Mouse (Mus musculus): ENCODE data around the gene Phgdh. TPM values are rescaled to one million over a fixed set of nuclear protein-coding genes. Genes with fewer than 3 reads are reported as not detected.

Phgdh gene
- polyA plus RNA-seq, 1 experiment from 2014 or later, result 88.4 TPM

DNA sequence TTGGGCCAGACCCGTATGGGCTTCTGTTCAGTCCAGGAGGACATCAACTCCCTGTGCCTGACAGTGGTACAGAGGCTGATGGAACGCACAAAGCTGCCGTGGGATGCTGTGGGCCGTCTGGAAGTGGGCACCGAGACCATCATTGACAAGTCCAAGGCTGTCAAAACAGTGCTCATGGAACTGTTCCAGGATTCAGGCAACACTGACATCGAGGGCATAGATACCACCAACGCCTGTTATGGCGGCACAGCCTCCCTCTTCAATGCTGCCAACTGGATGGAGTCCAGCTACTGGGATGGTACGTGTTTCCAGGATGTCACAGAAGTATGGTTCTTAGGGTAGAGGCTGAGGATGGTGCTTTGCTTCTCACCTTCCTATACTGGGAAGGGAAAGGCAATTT, 48.7 kb downstream of the Phgdh start:
- no peaks in the 10 kb centered on the region for H3K4me1 ChIP-seq (ENCODE audit: control insufficient read depth in 2 of 2, insufficient read depth in 2 of 2, low read length in 2 of 2)
- 83% methylated on average over 9 of the region's 9 CpGs for WGBS
- no peak overlapping the region for H3K4me2 ChIP-seq (ENCODE audit: low read length)
- H3K27ac ChIP-seq (replicated peaks in 1 of 2; ENCODE audit: control insufficient read depth in 1 of 2, insufficient read depth in 1 of 2, low read depth in 2 of 2, low read length in 2 of 2), result no peak overlapping the region
- no peak overlapping the region for H3K4me3 ChIP-seq (ENCODE audit: control insufficient read depth in 1 of 2, insufficient read depth in 1 of 2, low read depth in 1 of 2, low read length in 2 of 2)
- ATAC-seq (ENCODE audit: insufficient number of reproducible peaks, insufficient read depth, low FRiP score, low read depth), result no peak
- H3K9me3 ChIP-seq (ENCODE audit: control insufficient read depth, low read length), result peaks cover 8% of the 10 kb centered on the region
- peaks cover 8% of the 10 kb centered on the region; the same call in 1 of the 2 replicates for H3K36me3 ChIP-seq (ENCODE audit: control insufficient read depth, insufficient read depth, low read length)
- no peak overlapping the region for H3K9ac ChIP-seq (ENCODE audit: low read length)
- no peaks in the 10 kb centered on the region for H3K27me3 ChIP-seq (ENCODE audit: control insufficient read depth, insufficient read depth, low read length)

- Histone ChIP-seq H3K36me3 (ENCODE audit: control insufficient read depth, insufficient read depth, low read length) (no peaks in the 10 kb centered on the region), H3K4me1 (ENCODE audit: control insufficient read depth in 2 of 2, insufficient read depth in 2 of 2, low read length in 2 of 2) (peaks cover 6 to 13% of the 10 kb centered on the region in 2 experiments), H3K27ac (replicated peaks in 1 of 2; ENCODE audit: control insufficient read depth in 1 of 2, insufficient read depth in 1 of 2, low read depth in 2 of 2, low read length in 2 of 2) (no peak overlapping the region), H3K4me2 (ENCODE audit: low read length) (no peak overlapping the region), H3K9ac (ENCODE audit: low read length) (no peak overlapping the region), H3K27me3 (ENCODE audit: control insufficient read depth, insufficient read depth, low read length) (no peaks in the 10 kb centered on the region), H3K4me3 (ENCODE audit: control insufficient read depth in 1 of 2, insufficient read depth in 1 of 2, low read depth in 1 of 2, low read length in 2 of 2) (no peak overlapping the region), H3K9me3 (ENCODE audit: control insufficient read depth, low read length) (no peaks in the 10 kb centered on the region; the same call in 1 of the 2 replicates)
- 84% methylated on average over 5 of the region's 5 CpGs for WGBS
- no peak for ATAC-seq (ENCODE audit: insufficient number of reproducible peaks, insufficient read depth, low FRiP score, low read depth)
Measured at GRCm38 (mm10) chr3:98283205-98283604, 56.6 kb downstream of the Phgdh start.

DNA sequence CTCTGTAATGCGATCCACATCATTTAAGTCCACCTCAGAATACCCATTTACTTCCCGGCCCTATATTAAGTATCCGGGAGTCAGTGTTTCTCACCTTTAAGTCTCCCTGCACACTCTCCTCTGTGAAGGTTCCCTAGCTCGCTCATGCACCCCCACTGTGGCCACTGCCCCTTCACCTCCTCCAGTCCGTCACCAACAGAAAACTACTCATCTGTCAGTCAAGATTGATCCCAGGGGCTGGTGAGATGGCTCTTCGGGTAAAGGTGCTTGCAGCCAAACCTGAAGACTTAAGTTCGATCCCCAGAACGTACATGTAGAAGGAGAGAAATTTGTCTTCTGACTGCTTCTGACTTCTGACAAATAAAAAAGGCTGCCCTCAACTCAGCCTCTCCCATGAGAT, 57.4 kb downstream of the Phgdh start:
- no peak overlapping the region for H3K9ac ChIP-seq (ENCODE audit: low read length)
- H3K4me1 ChIP-seq (ENCODE audit: control insufficient read depth in 2 of 2, insufficient read depth in 2 of 2, low read length in 2 of 2), result peaks cover 6 to 13% of the 10 kb centered on the region in 2 experiments
- 87% methylated on average over 8 of the region's 8 CpGs for WGBS

GRCm38 (mm10) chr3:98280933-98281678, 58.7 kb downstream of the Phgdh start:
- WGBS, result 35% methylated on average over 12 of the region's 12 CpGs
- H3K9ac ChIP-seq (ENCODE audit: low read length), result peak overlapping the region; percentile 44; the same call in 1 of the 2 replicates
- peak overlapping the region; percentile 13 to 18 for H3K4me3 ChIP-seq (ENCODE audit: control insufficient read depth in 1 of 2, insufficient read depth in 1 of 2, low read depth in 1 of 2, low read length in 2 of 2)
- no peaks in the 10 kb centered on the region for H3K27me3 ChIP-seq (ENCODE audit: control insufficient read depth, insufficient read depth, low read length)
- H3K9me3 ChIP-seq (ENCODE audit: control insufficient read depth, low read length), result no peaks in the 10 kb centered on the region; the same call in 1 of the 2 replicates
- peak overlapping the region; percentile 33 for H3K4me2 ChIP-seq (ENCODE audit: low read length)
- no peaks in the 10 kb centered on the region for H3K36me3 ChIP-seq (ENCODE audit: control insufficient read depth, insufficient read depth, low read length)
- no peak for ATAC-seq (ENCODE audit: insufficient number of reproducible peaks, insufficient read depth, low FRiP score, low read depth)
- peaks cover 6 to 13% of the 10 kb centered on the region in 2 experiments for H3K4me1 ChIP-seq (ENCODE audit: control insufficient read depth in 2 of 2, insufficient read depth in 2 of 2, low read length in 2 of 2)
- H3K27ac ChIP-seq (replicated peaks in 1 of 2; ENCODE audit: control insufficient read depth in 1 of 2, insufficient read depth in 1 of 2, low read depth in 2 of 2, low read length in 2 of 2), result no peak overlapping the region; a peak in 1 of 4 replicates

More for the DNA sequence above, 57.4 kb downstream of the Phgdh start:
- ATAC-seq (ENCODE audit: insufficient number of reproducible peaks, insufficient read depth, low FRiP score, low read depth), result no peak
- H3K9me3 ChIP-seq (ENCODE audit: control insufficient read depth, low read length), result no peaks in the 10 kb centered on the region; the same call in 1 of the 2 replicates
- H3K36me3 ChIP-seq (ENCODE audit: control insufficient read depth, insufficient read depth, low read length), result no peaks in the 10 kb centered on the region
- no peaks in the 10 kb centered on the region for H3K27me3 ChIP-seq (ENCODE audit: control insufficient read depth, insufficient read depth, low read length)
- no peak overlapping the region for H3K4me3 ChIP-seq (ENCODE audit: control insufficient read depth in 1 of 2, insufficient read depth in 1 of 2, low read depth in 1 of 2, low read length in 2 of 2)
- no peak overlapping the region for H3K27ac ChIP-seq (replicated peaks in 1 of 2; ENCODE audit: control insufficient read depth in 1 of 2, insufficient read depth in 1 of 2, low read depth in 2 of 2, low read length in 2 of 2)
- no peak overlapping the region for H3K4me2 ChIP-seq (ENCODE audit: low read length)

DNA sequence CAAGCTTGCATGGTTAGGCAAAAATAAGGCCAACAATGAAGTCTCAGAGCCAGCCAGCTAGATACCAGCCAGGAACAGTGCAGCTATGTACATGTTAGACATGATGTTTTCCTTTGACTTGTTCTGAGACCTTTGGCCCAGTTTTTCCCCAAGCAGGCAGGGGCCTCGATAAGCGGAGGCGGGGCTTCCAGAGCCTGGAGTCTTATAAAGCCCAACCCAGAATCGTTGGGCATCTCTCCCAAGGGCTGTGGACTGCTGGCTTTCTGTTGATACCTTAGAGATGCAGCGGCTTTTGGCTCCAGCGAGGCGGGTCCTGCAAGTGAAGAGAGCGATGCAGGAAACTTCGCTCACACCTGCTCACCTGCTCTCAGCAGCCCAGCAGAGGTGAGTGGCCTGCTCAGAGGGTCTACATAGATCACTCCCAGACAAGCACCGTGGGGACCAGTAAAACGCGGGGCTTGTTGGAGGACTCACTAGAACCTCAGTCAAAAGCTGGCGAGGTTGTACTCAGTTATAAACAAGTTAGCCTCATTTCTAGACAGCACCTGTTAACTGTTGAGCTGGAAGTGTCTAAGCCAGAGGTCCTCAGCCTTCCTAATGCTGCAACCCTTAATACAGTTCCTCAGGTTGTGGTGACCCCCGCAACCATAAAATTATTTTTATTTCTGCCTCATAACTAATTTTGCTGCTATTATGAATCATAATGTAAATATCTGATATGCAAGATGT, 59.4 kb downstream of the Phgdh start, which contains the start of gene Hmgcs2:
Gene Hmgcs2, plus strand, starts transcription at position 232 of the 729 bp plus-strand sequence.
- H3K36me3 ChIP-seq (ENCODE audit: control insufficient read depth, insufficient read depth, low read length), result no peaks in the 10 kb centered on the region
- H3K9ac ChIP-seq (ENCODE audit: low read length), result peak within 1 kb of the TSS; percentile 44
- 49% methylated on average over 14 of the region's 14 CpGs for WGBS

DNA sequence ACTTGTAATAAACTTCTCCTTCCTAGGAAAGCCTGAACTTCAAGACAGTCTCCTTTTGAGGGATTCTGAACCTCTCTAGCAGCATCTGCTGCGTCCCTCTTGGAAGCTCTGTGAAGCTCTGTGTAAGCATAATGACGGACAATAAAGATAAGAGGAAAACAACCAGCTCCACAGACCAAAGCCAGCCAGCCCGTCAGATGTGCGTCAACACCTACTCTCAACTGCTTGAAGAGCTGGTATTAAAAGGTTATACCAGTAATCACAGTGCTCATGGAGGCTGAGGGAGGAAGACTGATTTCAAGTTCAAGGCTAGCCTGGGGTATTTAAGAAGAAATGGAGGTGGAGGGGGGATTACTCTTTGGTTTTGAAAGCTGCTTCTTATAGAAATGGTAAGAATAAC, 60.1 kb downstream of the Phgdh start:
- ATAC-seq (ENCODE audit: insufficient number of reproducible peaks, insufficient read depth, low FRiP score, low read depth), result no peak
- Histone ChIP-seq H3K9me3 (ENCODE audit: control insufficient read depth, low read length) (no peaks in the 10 kb centered on the region), H3K9ac (ENCODE audit: low read length) (no peak overlapping the region), H3K4me2 (ENCODE audit: low read length) (no peak overlapping the region), H3K27me3 (ENCODE audit: control insufficient read depth, insufficient read depth, low read length) (no peaks in the 10 kb centered on the region), H3K4me3 (ENCODE audit: control insufficient read depth in 1 of 2, insufficient read depth in 1 of 2, low read depth in 1 of 2, low read length in 2 of 2) (no peak overlapping the region), H3K27ac (replicated peaks in 1 of 2; ENCODE audit: control insufficient read depth in 1 of 2, insufficient read depth in 1 of 2, low read depth in 2 of 2, low read length in 2 of 2) (peak overlapping the region; percentile 36 to 64; a peak in 2 of 4 replicates), H3K4me1 (ENCODE audit: control insufficient read depth in 2 of 2, insufficient read depth in 2 of 2, low read length in 2 of 2) (peaks cover 6 to 13% of the 10 kb centered on the region in 2 experiments), H3K36me3 (ENCODE audit: control insufficient read depth, insufficient read depth, low read length) (no peaks in the 10 kb centered on the region)
- WGBS, result 9% methylated on average over 4 of the region's 4 CpGs

More for the DNA sequence above, 59.4 kb downstream of the Phgdh start, which contains the start of gene Hmgcs2:
- H3K27me3 ChIP-seq (ENCODE audit: control insufficient read depth, insufficient read depth, low read length), result no peaks in the 10 kb centered on the region
- peak within 1 kb of the TSS; percentile 13 to 43 for H3K4me3 ChIP-seq (ENCODE audit: control insufficient read depth in 1 of 2, insufficient read depth in 1 of 2, low read depth in 1 of 2, low read length in 2 of 2)
- ATAC-seq (ENCODE audit: insufficient number of reproducible peaks, insufficient read depth, low FRiP score, low read depth), result no peak
- H3K27ac ChIP-seq (replicated peaks in 1 of 2; ENCODE audit: control insufficient read depth in 1 of 2, insufficient read depth in 1 of 2, low read depth in 2 of 2, low read length in 2 of 2), result peak within 1 kb of the TSS; percentile 39 to 64; a peak in 2 of 4 replicates
- peak within 1 kb of the TSS; percentile 33 for H3K4me2 ChIP-seq (ENCODE audit: low read length)
- H3K9me3 ChIP-seq (ENCODE audit: control insufficient read depth, low read length), result no peaks in the 10 kb centered on the region
- peaks cover 6 to 13% of the 10 kb centered on the region in 2 experiments for H3K4me1 ChIP-seq (ENCODE audit: control insufficient read depth in 2 of 2, insufficient read depth in 2 of 2, low read length in 2 of 2)

DNA sequence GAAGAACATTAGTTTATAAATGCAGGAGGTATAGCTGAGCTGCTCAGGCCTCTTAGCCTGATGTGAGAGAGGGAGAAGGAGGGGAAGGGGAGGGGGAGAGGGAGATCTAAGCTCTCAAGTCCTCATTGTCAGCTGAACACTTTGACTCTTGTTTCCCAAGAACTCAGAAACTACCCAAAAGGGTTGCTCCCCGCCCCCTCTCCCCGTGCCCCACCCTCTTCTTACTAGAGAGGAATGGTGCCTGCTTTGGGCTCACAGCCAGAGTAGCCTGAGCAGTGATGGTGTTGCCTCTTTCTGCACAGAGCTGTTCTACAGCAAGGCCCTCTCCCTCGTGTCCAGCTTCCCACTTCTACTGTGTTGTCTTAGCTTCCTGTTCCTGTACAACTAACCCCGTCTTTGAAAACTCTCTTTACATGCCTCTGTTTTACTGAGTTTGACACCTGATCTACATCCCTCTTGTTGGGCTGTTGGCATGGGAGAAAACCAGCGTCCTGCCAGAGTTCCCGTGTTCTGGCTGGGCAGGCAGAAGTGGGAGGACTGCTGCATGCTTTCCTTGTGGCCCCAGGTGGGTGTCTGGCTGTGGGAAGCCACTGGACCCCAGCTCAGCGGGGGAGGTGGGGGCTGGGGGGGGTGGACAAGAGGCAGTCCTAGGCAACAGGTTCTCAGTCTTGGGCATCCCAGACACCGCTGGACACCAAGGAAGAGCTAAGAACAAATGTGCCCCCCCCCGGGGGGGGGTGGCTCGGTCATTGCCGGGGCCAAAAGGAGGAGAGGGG, 66.0 kb downstream of the Phgdh start:
- H3K4me3 ChIP-seq (ENCODE audit: control insufficient read depth in 1 of 2, insufficient read depth in 1 of 2, low read depth in 1 of 2, low read length in 2 of 2), result no peak overlapping the region
- no peak overlapping the region for H3K4me2 ChIP-seq (ENCODE audit: low read length)
- H3K9ac ChIP-seq (ENCODE audit: low read length), result no peak overlapping the region
- H3K36me3 ChIP-seq (ENCODE audit: control insufficient read depth, insufficient read depth, low read length), result no peaks in the 10 kb centered on the region
- H3K4me1 ChIP-seq (ENCODE audit: control insufficient read depth in 2 of 2, insufficient read depth in 2 of 2, low read length in 2 of 2), result 0 out of 4 replicates have a peak, but pooled peaks cover 0 to 2% of the 10 kb centered on the region in 2 experiments
- H3K9me3 ChIP-seq (ENCODE audit: control insufficient read depth, low read length), result no peaks in the 10 kb centered on the region
- H3K27me3 ChIP-seq (ENCODE audit: control insufficient read depth, insufficient read depth, low read length), result no peaks in the 10 kb centered on the region
- no peak for ATAC-seq (ENCODE audit: insufficient number of reproducible peaks, insufficient read depth, low FRiP score, low read depth)
- no peak overlapping the region for H3K27ac ChIP-seq (replicated peaks in 1 of 2; ENCODE audit: control insufficient read depth in 1 of 2, insufficient read depth in 1 of 2, low read depth in 2 of 2, low read length in 2 of 2)
- WGBS, result 59% methylated on average over 11 of the region's 11 CpGs
